Mouse (Mus musculus): ENCODE results near the gene Cpsf3. TPM values are rescaled to one million over a fixed set of nuclear protein-coding genes. Genes with fewer than 3 reads are reported as not detected.
A peak's percentile ranks its signal among the peaks of the same experiment; 100 is the strongest.

The Cpsf3 gene
- 106 and 107 TPM in 2 replicates for polyA plus RNA-seq (2015; fragmentation: Nextera tagmentation; extraction: Ambion mirVana)

- no peak for ATAC-seq
- peaks cover 14% of the 10 kb centered on the region for H3K4me1 ChIP-seq (replicated peaks)
- H3K4me3 ChIP-seq (replicated peaks) = peak within 1 kb of the TSS; percentile 77
- H3K27ac ChIP-seq = peak within 1 kb of the TSS; percentile 93
- no peaks in the 10 kb centered on the region for H3K36me3 ChIP-seq
- H3K4me2 ChIP-seq (replicated peaks) = peak within 1 kb of the TSS; percentile 90
- 58% methylated on average over 11 of the region's 11 CpGs for WGBS
- H3K27me3 ChIP-seq (replicated peaks) = no peaks in the 10 kb centered on the region
- H3K9ac ChIP-seq = peak within 1 kb of the TSS; percentile 90
- no peaks in the 10 kb centered on the region for H3K9me3 ChIP-seq
Observed at GRCm38 (mm10) chr12:21284761-21285441, at the start of gene Cpsf3. Gene Cpsf3, plus strand, starts transcription at chr12:21285391.

GRCm38 (mm10) chr12:21241965-21242364, 43.2 kb upstream of the Cpsf3 start:
- H3K9me3 ChIP-seq = no peaks in the 10 kb centered on the region
- no peaks in the 10 kb centered on the region for H3K27me3 ChIP-seq (replicated peaks)
- H3K4me1 ChIP-seq (replicated peaks) = no peaks in the 10 kb centered on the region
- H3K36me3 ChIP-seq = peaks cover 3% of the 10 kb centered on the region; the same call in 1 of the 2 replicates
- H3K27ac ChIP-seq = no peak overlapping the region
- ATAC-seq = no peak
- WGBS = 85% methylated on average over 3 of the region's 3 CpGs
- no peak overlapping the region for H3K9ac ChIP-seq
- no peak overlapping the region for H3K4me3 ChIP-seq (replicated peaks)
- H3K4me2 ChIP-seq (replicated peaks) = no peak overlapping the region

DNA sequence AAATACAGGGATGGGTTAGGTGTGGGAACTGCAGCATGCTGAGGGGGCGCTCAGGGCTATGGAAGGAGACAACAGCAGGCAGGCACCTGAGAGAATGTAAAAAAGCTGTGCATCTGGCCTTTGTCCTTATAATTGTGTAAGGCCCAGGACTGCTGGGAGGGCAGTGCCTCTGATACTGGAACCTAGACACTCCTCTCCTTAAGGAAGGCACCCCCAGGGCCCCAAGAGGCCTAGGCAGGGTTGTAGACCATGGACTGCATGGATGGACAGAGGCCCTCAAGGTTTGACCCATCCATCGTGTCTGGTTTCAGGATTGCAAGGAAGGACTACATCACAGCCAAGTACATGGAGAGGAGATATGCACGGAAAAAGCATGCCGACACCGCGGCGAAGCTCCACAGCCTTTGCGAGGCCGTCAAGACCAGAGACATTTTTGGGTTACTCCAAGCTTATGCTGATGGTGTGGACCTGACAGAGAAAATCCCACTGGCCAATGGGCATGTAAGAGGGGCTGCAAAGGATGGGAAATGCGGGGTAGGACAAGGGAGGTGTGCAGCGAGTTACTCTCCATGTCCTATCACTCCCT, 40.7 kb upstream of the Cpsf3 start:
- Histone ChIP-seq H3K4me2 (replicated peaks) (no peak overlapping the region), H3K36me3 (peaks cover 3% of the 10 kb centered on the region; the same call in 1 of the 2 replicates), H3K9ac (no peak overlapping the region), H3K4me1 (replicated peaks) (no peaks in the 10 kb centered on the region), H3K27ac (no peak overlapping the region), H3K4me3 (replicated peaks) (no peak overlapping the region), H3K27me3 (replicated peaks) (no peaks in the 10 kb centered on the region), H3K9me3 (no peaks in the 10 kb centered on the region)
- ATAC-seq = 0 out of 2 replicates have a peak, but pooled peaks have one; percentile 37
- 97% methylated on average over 11 of the region's 11 CpGs for WGBS

- peak; percentile 76 for ATAC-seq
- H3K36me3 ChIP-seq = peaks cover 18% of the 10 kb centered on the region
- H3K27me3 ChIP-seq (replicated peaks) = no peaks in the 10 kb centered on the region
- no peak overlapping the region for H3K4me3 ChIP-seq (replicated peaks)
- no peak overlapping the region for H3K27ac ChIP-seq
- no peaks in the 10 kb centered on the region for H3K4me1 ChIP-seq (replicated peaks)
- no peak overlapping the region for H3K4me2 ChIP-seq (replicated peaks)
- no peaks in the 10 kb centered on the region for H3K9me3 ChIP-seq
- H3K9ac ChIP-seq = no peak overlapping the region
- 54% methylated on average over 7 of the region's 7 CpGs for WGBS
Observed at GRCm38 (mm10) chr12:21247711-21248392, 37.3 kb upstream of the Cpsf3 start.

DNA sequence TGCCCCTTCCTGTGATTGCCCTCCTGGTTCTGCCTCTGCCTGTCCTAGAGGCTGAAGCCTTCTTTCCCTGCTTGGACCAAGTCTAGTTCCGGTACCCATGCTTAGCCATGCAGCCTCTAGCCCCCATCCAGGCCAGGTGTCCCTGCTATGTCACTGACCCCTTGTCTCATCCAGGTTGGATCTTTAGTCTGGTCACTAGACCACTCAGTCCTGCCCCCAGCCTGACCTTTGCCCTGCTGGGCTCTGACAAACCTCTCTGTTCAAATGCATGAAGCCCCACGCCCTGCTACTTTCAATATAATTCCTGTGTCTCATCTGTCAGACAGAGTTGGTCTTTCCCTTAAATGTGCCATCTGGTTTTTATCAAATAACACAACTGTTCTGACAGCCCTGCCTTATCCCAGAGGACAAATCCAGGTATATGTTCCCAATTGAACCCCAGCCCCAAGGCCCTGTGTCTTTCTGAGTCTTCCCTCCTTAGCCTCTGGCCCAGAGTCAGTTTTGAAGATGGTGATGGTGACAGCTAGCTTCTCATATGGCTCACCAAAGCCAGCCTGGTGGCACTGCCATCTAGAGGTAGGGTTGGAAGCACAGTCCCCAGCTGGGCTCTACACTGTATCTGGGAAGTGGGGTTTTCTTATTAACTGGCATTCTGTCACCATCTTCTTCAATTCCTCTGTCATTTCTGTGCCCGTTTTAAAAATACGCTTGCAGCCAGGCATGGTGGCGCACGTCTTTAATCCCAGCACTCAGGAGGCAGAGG, 24.5 kb upstream of the Cpsf3 start:
- no peaks in the 10 kb centered on the region for H3K9me3 ChIP-seq
- 90% methylated on average over 6 of the region's 6 CpGs for WGBS
- H3K4me2 ChIP-seq (replicated peaks) = no peak overlapping the region
- no peak overlapping the region for H3K9ac ChIP-seq
- peaks cover 12% of the 10 kb centered on the region for H3K36me3 ChIP-seq
- 0 out of 2 replicates have a peak, but pooled peaks have one; percentile 37 for ATAC-seq
- no peaks in the 10 kb centered on the region for H3K27me3 ChIP-seq (replicated peaks)
- peaks cover 4% of the 10 kb centered on the region; the same call in 1 of the 2 replicates for H3K4me1 ChIP-seq (replicated peaks)
- H3K4me3 ChIP-seq (replicated peaks) = no peak overlapping the region
- H3K27ac ChIP-seq = no peak overlapping the region

- peaks cover 4% of the 10 kb centered on the region; the same call in 1 of the 2 replicates for H3K4me1 ChIP-seq (replicated peaks)
- ATAC-seq = no peak
- no peak overlapping the region for H3K9ac ChIP-seq
- H3K27me3 ChIP-seq (replicated peaks) = no peaks in the 10 kb centered on the region
- H3K4me2 ChIP-seq (replicated peaks) = no peak overlapping the region
- no peak overlapping the region for H3K27ac ChIP-seq
- no peaks in the 10 kb centered on the region for H3K9me3 ChIP-seq
- H3K4me3 ChIP-seq (replicated peaks) = no peak overlapping the region
- WGBS = 72% methylated on average over 4 of the region's 4 CpGs
- H3K36me3 ChIP-seq = peaks cover 16% of the 10 kb centered on the region
Observed at GRCm38 (mm10) chr12:21261521-21261920, 23.7 kb upstream of the Cpsf3 start.

- ATAC-seq = no peak
- H3K4me3 ChIP-seq (replicated peaks) = no peak overlapping the region
Observed at GRCm38 (mm10) chr12:21263256-21263655, 21.9 kb upstream of the Cpsf3 start.

GRCm38 (mm10) chr12:21264241-21264640, 20.9 kb upstream of the Cpsf3 start:
- Histone ChIP-seq H3K36me3 (peaks cover 10% of the 10 kb centered on the region), H3K4me2 (replicated peaks) (no peak overlapping the region), H3K9me3 (no peaks in the 10 kb centered on the region), H3K9ac (no peak overlapping the region), H3K27me3 (replicated peaks) (no peaks in the 10 kb centered on the region), H3K27ac (no peak overlapping the region), H3K4me3 (replicated peaks) (no peak overlapping the region), H3K4me1 (replicated peaks) (peaks cover 4% of the 10 kb centered on the region; the same call in 1 of the 2 replicates)
- ATAC-seq = no peak
- 63% methylated on average over 5 of the region's 5 CpGs for WGBS

More at GRCm38 (mm10) chr12:21263256-21263655, 21.9 kb upstream of the Cpsf3 start:
- H3K9ac ChIP-seq = no peak overlapping the region
- peaks cover 10% of the 10 kb centered on the region for H3K36me3 ChIP-seq
- H3K4me2 ChIP-seq (replicated peaks) = no peak overlapping the region
- H3K9me3 ChIP-seq = no peaks in the 10 kb centered on the region
- H3K27me3 ChIP-seq (replicated peaks) = no peaks in the 10 kb centered on the region
- H3K4me1 ChIP-seq (replicated peaks) = peaks cover 4% of the 10 kb centered on the region; the same call in 1 of the 2 replicates
- no peak overlapping the region for H3K27ac ChIP-seq
- 98% methylated on average over 5 of the region's 5 CpGs for WGBS

DNA sequence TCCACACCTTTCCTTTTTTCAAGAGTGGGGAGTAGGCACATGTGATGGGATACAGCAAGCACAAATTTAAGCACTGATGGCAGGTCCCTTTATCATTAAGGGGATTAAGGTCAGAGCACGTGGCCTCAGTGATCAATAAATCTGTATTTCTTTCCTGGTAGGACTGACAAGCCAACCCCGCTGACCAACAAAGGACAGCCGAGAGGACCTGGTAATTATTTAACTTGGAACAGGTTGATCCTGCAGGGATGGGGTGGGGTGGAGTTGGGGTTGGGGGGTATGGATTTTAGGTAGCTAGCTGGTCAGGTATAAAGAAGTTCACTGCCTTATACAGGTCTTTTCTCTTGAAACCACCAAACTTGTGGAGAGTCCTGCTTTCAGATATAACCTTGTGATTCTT, 20.2 kb upstream of the Cpsf3 start:
- no peak overlapping the region for H3K4me3 ChIP-seq (replicated peaks)
- H3K4me2 ChIP-seq (replicated peaks) = no peak overlapping the region
- peaks cover 4% of the 10 kb centered on the region; the same call in 1 of the 2 replicates for H3K4me1 ChIP-seq (replicated peaks)
- no peaks in the 10 kb centered on the region for H3K9me3 ChIP-seq
- 0 out of 2 replicates have a peak, but pooled peaks have one; percentile 8 for ATAC-seq
- no peak overlapping the region for H3K9ac ChIP-seq
- no peak overlapping the region for H3K27ac ChIP-seq
- peaks cover 10% of the 10 kb centered on the region for H3K36me3 ChIP-seq
- no peaks in the 10 kb centered on the region for H3K27me3 ChIP-seq (replicated peaks)
- WGBS = 64% methylated on average over 3 of the region's 3 CpGs

- WGBS = 81% methylated on average over 4 of the region's 4 CpGs
- H3K27ac ChIP-seq = 0 out of 2 replicates have a peak overlapping the region, but pooled peaks have one; percentile 13
- H3K9me3 ChIP-seq = no peaks in the 10 kb centered on the region
- H3K27me3 ChIP-seq (replicated peaks) = no peaks in the 10 kb centered on the region
- no peak overlapping the region for H3K4me3 ChIP-seq (replicated peaks)
- peaks cover 11% of the 10 kb centered on the region for H3K36me3 ChIP-seq
- H3K4me1 ChIP-seq (replicated peaks) = peaks cover 4% of the 10 kb centered on the region; the same call in 1 of the 2 replicates
- H3K4me2 ChIP-seq (replicated peaks) = no peak overlapping the region
- no peak overlapping the region for H3K9ac ChIP-seq
- ATAC-seq = peak; percentile 5; the same call in 1 of the 2 replicates
Observed at GRCm38 (mm10) chr12:21265501-21265900, 19.7 kb upstream of the Cpsf3 start.

DNA sequence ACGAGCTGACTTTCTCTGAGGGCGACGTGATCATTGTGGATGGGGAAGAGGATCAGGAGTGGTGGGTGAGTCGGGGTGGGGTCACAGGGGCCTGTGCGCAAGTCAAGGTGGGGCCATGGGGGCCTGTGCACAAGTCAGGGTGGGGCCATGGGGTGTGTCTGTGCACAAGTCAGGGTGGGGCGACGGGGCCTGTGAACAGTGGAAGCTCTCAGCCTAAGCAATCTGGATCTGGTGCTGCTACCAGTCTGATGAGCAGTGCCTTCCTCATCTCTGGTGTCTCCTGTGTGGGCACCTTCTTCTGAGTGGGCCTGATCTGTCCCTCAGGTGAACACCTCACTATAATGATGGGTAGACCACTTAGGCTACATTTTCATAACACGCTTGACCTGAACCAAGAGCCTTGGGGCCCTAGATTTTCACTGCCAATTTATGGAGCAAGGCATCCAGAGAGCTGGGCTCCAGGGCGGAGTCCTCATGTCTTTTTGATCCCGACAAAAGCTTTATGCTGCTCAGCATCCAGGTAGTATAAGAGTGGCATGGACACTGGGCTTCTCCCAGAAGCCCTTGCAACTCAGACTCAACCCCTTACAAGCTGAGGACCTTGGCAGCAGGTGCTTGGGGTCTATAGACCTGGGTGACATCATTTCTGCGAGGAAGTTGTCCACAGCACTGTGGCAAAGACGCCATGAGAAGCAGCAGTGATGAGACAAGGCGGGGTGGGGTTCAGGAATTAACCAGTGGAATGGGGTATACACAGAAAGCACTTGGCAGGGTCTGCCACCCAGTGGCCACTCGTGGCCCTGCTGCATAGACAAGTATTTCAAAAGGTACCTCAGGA, 19.0 kb upstream of the Cpsf3 start:
- Histone ChIP-seq H3K27me3 (replicated peaks) (no peaks in the 10 kb centered on the region), H3K9ac (no peak overlapping the region), H3K4me3 (replicated peaks) (no peak overlapping the region), H3K4me1 (replicated peaks) (peaks cover 4% of the 10 kb centered on the region; the same call in 1 of the 2 replicates), H3K4me2 (replicated peaks) (no peak overlapping the region), H3K9me3 (no peaks in the 10 kb centered on the region), H3K27ac (no peak overlapping the region), H3K36me3 (peaks cover 18% of the 10 kb centered on the region)
- WGBS = 67% methylated on average over 14 of the region's 14 CpGs
- ATAC-seq = peak; percentile 79
